Mouse (Mus musculus) liver, embryonic 14.5 days (tissue): Measurements from ENCODE around the gene Tlr5. TPM values are rescaled to one million over a fixed set of nuclear protein-coding genes. Genes with fewer than 3 reads are reported as not detected.
A peak's percentile ranks its signal among the peaks of the same experiment; 100 is the strongest.

Experiments
- ATAC-seq: fragments of 200-750 bp; cut with Nextera tagmentation; 2 replicates; pipeline ENCODE4 v1.8.0; 2017; ENCODE audit warnings: moderate number of reproducible peaks, mild to moderate bottlenecking, moderate library complexity; ENCODE audit not compliant: insufficient read depth
- DNase-seq, 3 experiments: peaks; one replicate each; pipeline ENCODE4 v3.0.0-alpha.2; 2012 to 2013; ENCODE audit warnings: low read depth in 3 of 3, low spot score in 3 of 3
- H3K27ac ChIP-seq: fragments of 300-500 bp; sonication (generic); 2 replicates; pipeline ENCODE4 v1.5.1; 2014; ENCODE audit warnings: moderate library complexity, mild to moderate bottlenecking, control low read depth, inconsistent platforms
- H3K27me3 ChIP-seq: fragments of 300-500 bp; sonication (generic); 2 replicates; pipeline ENCODE4 v1.6.1; 2014; ENCODE audit warnings: mild to moderate bottlenecking, low read length, moderate library complexity; ENCODE audit not compliant: control insufficient read depth, insufficient read depth
- H3K36me3 ChIP-seq: fragments of 300-500 bp; sonication (generic); replicated peaks from 2 replicates; pipeline ENCODE4 v1.6.1; 2014; ENCODE audit warnings: low read depth; ENCODE audit not compliant: control insufficient read depth, insufficient read depth
- H3K4me1 ChIP-seq, 2 experiments: fragments of 200-500 bp in 1 of 2; fragments of 300-500 bp in 1 of 2; sonication (generic) in 1 of 2; replicated peaks; 2 replicates each; pipeline ENCODE4 v1.6.1; 2012 to 2014; ENCODE audit warnings: antibody characterized with exemption in 1 of 2, inconsistent platforms in 1 of 2, low read length in 1 of 2; ENCODE audit not compliant: control insufficient read depth in 2 of 2, insufficient read depth in 2 of 2
- H3K4me2 ChIP-seq: fragments of 300-500 bp; sonication (generic); 2 replicates; pipeline ENCODE4 v1.6.1; 2014; ENCODE audit warnings: low read depth, mild to moderate bottlenecking, control low read depth, moderate library complexity
- H3K4me3 ChIP-seq, 2 experiments: fragments of 200-500 bp in 1 of 2; fragments of 300-500 bp in 1 of 2; sonication (generic) in 1 of 2; 2 replicates each; pipeline ENCODE4 v1.5.1; 2012 to 2014; ENCODE audit warnings: low read depth in 2 of 2, low read length in 2 of 2, mild to moderate bottlenecking in 2 of 2, control low read depth in 1 of 2, inconsistent platforms in 1 of 2, moderate library complexity in 1 of 2; ENCODE audit not compliant: insufficient read depth in 1 of 2
- H3K9ac ChIP-seq: fragments of 300-500 bp; sonication (generic); replicated peaks from 2 replicates; pipeline ENCODE4 v1.6.1; 2014; ENCODE audit warnings: mild to moderate bottlenecking, control low read depth, moderate library complexity
- H3K9me3 ChIP-seq: fragments of 300-500 bp; sonication (generic); 2 replicates; pipeline ENCODE4 v1.6.1; 2016; ENCODE audit warnings: low read length, mixed read lengths; ENCODE audit not compliant: control insufficient read depth
- CTCF ChIP-seq: IDR thresholded peaks from 2 replicates; pipeline ENCODE4 v1.5.1; 2016; ENCODE audit warnings: antibody characterized with exemption, low read depth, control low read depth
- EP300 ChIP-seq: IDR thresholded peaks from 2 replicates; pipeline ENCODE4 v1.6.1; 2016; ENCODE audit warnings: antibody characterized with exemption, low read depth
- WGBS: fragments of 180-500 bp; shearing (Covaris S2); extraction: QIAGEN DNeasy Blood & Tissue Kit; methylation state at CpG from one replicate; pipeline ENCODE4 v1.1.7; 2014; ENCODE audit not compliant: insufficient replicate concordance; 5-methylcytosine and 5-hydroxymethylcytosine counted together
- polyA plus RNA-seq, 2 experiments: library from polyadenylated mRNA; depleted of rRNA in 1 of 2; stranded (reverse) in 1 of 2; unstranded in 1 of 2; fragments of >200 nt; fragmentation: Nextera tagmentation in 1 of 2; extraction: Ambion mirVana in 1 of 2; gene quantifications; 2 replicates each; pipeline versions ENCODE4 v1.2.1 to v1.2.3; 2012 to 2014

Gene Tlr5
- polyA plus RNA-seq, 2 experiments: 0.90 to 0.98 TPM

DNA sequence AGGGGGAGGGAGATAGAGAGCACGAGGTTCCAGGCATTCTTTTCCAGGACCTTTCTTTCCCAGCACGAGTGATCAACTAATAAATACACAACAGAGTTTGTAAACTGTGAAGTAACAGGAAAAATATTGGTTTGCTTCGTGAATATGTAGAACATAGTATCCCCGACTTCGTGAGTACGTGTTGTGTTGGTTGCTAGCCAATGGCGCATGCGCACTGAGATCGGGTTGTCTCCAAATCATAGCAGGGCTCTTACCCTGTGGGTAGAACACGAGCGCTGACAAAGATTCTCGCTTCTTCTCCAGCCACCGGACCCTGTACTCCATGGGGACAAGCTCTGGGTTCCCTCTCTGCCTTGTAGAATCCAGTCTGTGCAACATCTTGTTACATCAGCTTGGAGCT is 33.2 kb downstream of the Tlr5 start:
- H3K4me1 ChIP-seq: peaks cover 0 to 4% of the 10 kb centered on the region in 2 experiments; a peak in 2 of 4 replicates
- H3K4me2 ChIP-seq: no peak overlapping the region
- H3K4me3 ChIP-seq: no peak overlapping the region
- no peak for ATAC-seq
- H3K9ac ChIP-seq: no peak overlapping the region
- no peak overlapping the region for H3K27ac ChIP-seq
- WGBS: 74% methylated on average over 13 of the region's 13 CpGs
- H3K27me3 ChIP-seq: no peaks in the 10 kb centered on the region; the same call in 1 of the 2 replicates
- H3K9me3 ChIP-seq: no peaks in the 10 kb centered on the region
- TF ChIP-seq EP300 (no peak), CTCF (no peak)
- no peak for DNase-seq
- H3K36me3 ChIP-seq: no peaks in the 10 kb centered on the region

DNA sequence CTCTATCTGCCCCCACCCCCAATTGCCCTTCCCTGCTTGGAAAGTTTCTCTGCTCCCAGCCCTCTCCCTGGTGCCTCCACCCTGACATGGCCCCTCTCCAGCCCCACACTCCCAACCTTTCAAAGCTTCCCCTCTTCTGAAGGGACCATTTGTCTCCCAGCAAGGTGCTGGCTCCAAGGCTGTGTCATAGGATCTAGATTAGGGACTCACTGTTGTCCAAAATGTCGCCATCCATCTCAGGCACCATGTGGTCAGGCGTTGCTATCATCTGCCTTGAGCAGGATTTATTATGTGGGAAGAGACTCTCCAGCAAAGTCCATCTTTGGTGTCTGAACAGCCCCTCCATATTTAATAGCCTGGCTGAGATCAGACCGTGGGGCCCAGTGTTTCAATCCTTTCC is 34.1 kb downstream of the Tlr5 start:
- no peak overlapping the region for H3K4me3 ChIP-seq
- H3K4me1 ChIP-seq: no peaks in the 10 kb centered on the region; a peak in 1 of 4 replicates
- H3K4me2 ChIP-seq: no peak overlapping the region
- H3K9me3 ChIP-seq: no peaks in the 10 kb centered on the region
- 46% methylated on average over 3 of the region's 3 CpGs for whole genome bisulfite sequencing
- no peak overlapping the region for H3K27ac ChIP-seq
- DNase-seq (no peak), ATAC-seq (no peak)
- H3K9ac ChIP-seq: no peak overlapping the region
- no peaks in the 10 kb centered on the region for H3K27me3 ChIP-seq
- TF ChIP-seq EP300 (no peak), CTCF (no peak)
- H3K36me3 ChIP-seq: no peaks in the 10 kb centered on the region

DNA sequence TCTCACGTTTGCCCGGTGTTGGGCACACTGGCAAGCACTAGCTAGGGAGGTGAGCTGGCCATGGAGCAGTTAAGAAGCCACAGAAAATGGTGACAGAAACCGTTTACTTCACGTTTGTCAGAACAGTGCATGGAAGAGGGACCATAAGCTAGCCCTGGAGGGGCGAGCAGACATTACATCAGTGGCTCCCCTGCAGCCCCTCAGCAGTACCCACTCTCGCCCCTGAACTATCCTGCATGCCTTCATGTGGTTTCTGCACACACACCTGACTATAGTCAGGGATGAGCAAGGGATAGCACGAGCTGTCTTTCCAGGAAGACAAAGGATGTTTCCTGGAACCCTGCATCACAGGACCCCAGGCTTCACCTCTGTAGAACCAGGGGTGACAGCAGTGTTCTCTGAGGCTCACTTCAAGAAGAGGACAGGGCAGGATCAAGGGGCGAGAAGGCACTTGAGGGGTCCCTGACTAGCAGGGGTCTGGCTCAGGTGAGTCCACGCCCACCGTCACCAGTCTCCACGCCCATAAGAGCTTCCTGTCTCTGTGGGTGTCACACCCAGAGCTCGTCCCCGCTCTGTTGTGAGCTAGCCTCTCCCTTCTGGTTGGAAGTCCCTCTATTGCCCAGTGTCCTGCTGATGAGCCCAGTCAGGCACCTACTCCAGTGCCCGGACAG is 35.6 kb downstream of the Tlr5 start:
- H3K27me3 ChIP-seq: no peaks in the 10 kb centered on the region
- no peaks in the 10 kb centered on the region for H3K4me1 ChIP-seq
- H3K27ac ChIP-seq: no peak overlapping the region
- WGBS: 49% methylated on average over 14 of the region's 14 CpGs
- H3K9me3 ChIP-seq: no peaks in the 10 kb centered on the region
- H3K9ac ChIP-seq: no peak overlapping the region
- no peaks in the 10 kb centered on the region for H3K36me3 ChIP-seq
- no peak for TF ChIP-seq EP300
- TF ChIP-seq CTCF: no peak
- ATAC-seq: no peak
- no peak overlapping the region for H3K4me2 ChIP-seq
- no peak overlapping the region for H3K4me3 ChIP-seq
- no peak for DNase-seq

DNA sequence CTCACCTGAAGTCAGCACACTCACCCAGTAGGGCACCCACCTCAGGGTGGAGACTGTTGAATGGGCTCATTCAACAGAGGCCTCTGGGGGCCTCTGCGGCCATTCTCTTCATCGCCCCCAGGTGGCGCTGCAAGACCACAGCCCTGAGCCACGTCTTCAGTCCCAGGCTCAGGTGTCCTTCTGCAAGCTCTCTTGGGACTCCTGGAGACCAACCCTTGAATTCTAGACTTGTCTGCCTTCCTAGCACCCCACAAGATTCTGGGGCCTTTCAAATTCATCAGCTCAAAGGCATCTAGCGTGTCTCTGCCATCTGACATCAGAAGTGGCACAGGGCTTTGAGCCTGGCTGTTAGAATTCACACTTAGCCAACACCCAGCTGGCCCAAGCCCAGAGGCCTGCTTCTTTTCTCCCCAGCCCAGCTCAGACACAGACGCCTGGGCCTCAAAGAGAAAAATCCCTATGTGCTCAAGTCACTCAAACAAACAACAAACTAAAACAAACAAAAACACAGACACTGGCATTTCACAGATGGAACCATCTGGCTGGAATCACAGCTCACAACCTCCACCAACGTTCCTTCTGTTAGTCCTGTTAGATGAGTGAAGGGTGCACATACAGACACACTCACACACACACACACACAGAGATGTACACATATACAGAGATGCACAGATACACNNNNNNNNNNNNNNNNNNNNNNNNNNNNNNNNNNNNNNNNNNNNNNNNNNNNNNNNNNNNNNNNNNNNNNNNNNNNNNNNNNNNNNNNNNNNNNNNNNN is 36.6 kb downstream of the Tlr5 start:
- no peak overlapping the region for H3K9ac ChIP-seq
- peak in 1 of 3 experiments; percentile 19 for DNase-seq
- 12% methylated on average over 7 of the region's 7 CpGs for WGBS
- H3K4me2 ChIP-seq: no peak overlapping the region
- H3K27ac ChIP-seq: no peak overlapping the region
- H3K4me3 ChIP-seq: no peak overlapping the region
- no peaks in the 10 kb centered on the region for H3K4me1 ChIP-seq
- TF ChIP-seq CTCF: peak; percentile 93
- TF ChIP-seq EP300: no peak
- H3K27me3 ChIP-seq: no peaks in the 10 kb centered on the region
- H3K9me3 ChIP-seq: no peaks in the 10 kb centered on the region
- no peak for ATAC-seq
- no peaks in the 10 kb centered on the region for H3K36me3 ChIP-seq

Other genes starting within 250 kb of the Tlr5 start
- gene Ccdc185, start 205.6 kb upstream of the Tlr5 start, polyA plus RNA-seq (2012; rRNA removed): not detected in 2 replicates
- gene Ccdc185, start 205.6 kb upstream of the Tlr5 start, polyA plus RNA-seq (2014; fragmentation: Nextera tagmentation; extraction: Ambion mirVana): not detected in 2 replicates
- 0.60 and 0.61 TPM in 2 replicates for gene Susd4, start 190.9 kb upstream of the Tlr5 start, polyA plus RNA-seq (2012; rRNA removed)
- gene Susd4, start 190.9 kb upstream of the Tlr5 start, polyA plus RNA-seq (2014; fragmentation: Nextera tagmentation; extraction: Ambion mirVana): 0.57 and 0.74 TPM in 2 replicates